Mouse (Mus musculus) cerebellum, adult 11-12 months (tissue): ENCODE results near the gene Bms1.

ENCODE experiments used
- DNase-seq: peaks from one replicate; pipeline ENCODE4 v3.0.0; 2022

Gene Bms1

GRCm38 (mm10) chr6:118365781-118366180, 53.5 kb downstream of the Bms1 start:
- no peak for DNase-seq

GRCm38 (mm10) chr6:118350342-118350741, 68.9 kb downstream of the Bms1 start:
- no peak for DNase-seq

- DNase-seq = no peak
Measured at GRCm38 (mm10) chr6:118348186-118348585, 71.1 kb downstream of the Bms1 start.

GRCm38 (mm10) chr6:118347291-118347690, 72.0 kb downstream of the Bms1 start:
- no peak for DNase-seq

GRCm38 (mm10) chr6:118341861-118342485, 77.3 kb downstream of the Bms1 start:
- DNase-seq = no peak

GRCm38 (mm10) chr6:118337660-118338059, 81.6 kb downstream of the Bms1 start:
- no peak for DNase-seq

- no peak for DNase-seq
Measured at GRCm38 (mm10) chr6:118336541-118337480, 82.5 kb downstream of the Bms1 start.

- no peak for DNase-seq
Measured at GRCm38 (mm10) chr6:118335934-118336450, 83.3 kb downstream of the Bms1 start.

- no peak for DNase-seq
Measured at GRCm38 (mm10) chr6:118333861-118334260, 85.4 kb downstream of the Bms1 start.
